Mouse (Mus musculus): ENCODE results near the gene Plk3.

The Plk3 gene

GRCm38 (mm10) chr4:117138295-117139216 lies 4.8 kb upstream of the Plk3 start:
- no peak for DNase-seq (ENCODE audit: low read depth)

- no peak for DNase-seq (ENCODE audit: low read depth)
Measured at GRCm38 (mm10) chr4:117136034-117136433, 2.3 kb upstream of the Plk3 start.

- no peak for DNase-seq (ENCODE audit: low read depth)
Measured at GRCm38 (mm10) chr4:117134601-117134995, 835 bp upstream of the Plk3 start.

- no peak for DNase-seq (ENCODE audit: low read depth)
Measured at GRCm38 (mm10) chr4:117133366-117133796, 382 bp downstream of the Plk3 start.

GRCm38 (mm10) chr4:117132794-117133143 lies 994 bp downstream of the Plk3 start:
- no peak for DNase-seq (ENCODE audit: low read depth)

- DNase-seq (ENCODE audit: low read depth), result no peak
Measured at GRCm38 (mm10) chr4:117131890-117132793, 1.6 kb downstream of the Plk3 start.

GRCm38 (mm10) chr4:117131198-117131597 lies 2.6 kb downstream of the Plk3 start:
- no peak for DNase-seq (ENCODE audit: low read depth)

- DNase-seq (ENCODE audit: low read depth), result no peak
Measured at GRCm38 (mm10) chr4:117130790-117131189, 3.0 kb downstream of the Plk3 start.

GRCm38 (mm10) chr4:117127991-117128686 lies 5.6 kb downstream of the Plk3 start:
- DNase-seq (ENCODE audit: low read depth), result no peak

GRCm38 (mm10) chr4:117126675-117127290 lies 7.0 kb downstream of the Plk3 start, which contains the start of gene Tctex1d4:
Gene Tctex1d4, plus strand, starts transcription at chr4:117126794.
- DNase-seq (ENCODE audit: low read depth), result no peak

- DNase-seq (ENCODE audit: low read depth), result no peak
Measured at GRCm38 (mm10) chr4:117125910-117126674, 7.7 kb downstream of the Plk3 start.

- no peak for DNase-seq (ENCODE audit: low read depth)
Measured at GRCm38 (mm10) chr4:117125348-117125909, 8.3 kb downstream of the Plk3 start, which contains the start of gene Btbd19. Gene Btbd19, minus strand, starts transcription at chr4:117125725.

- DNase-seq (ENCODE audit: low read depth), result peak; percentile 43
Measured at GRCm38 (mm10) chr4:117124518-117125347, 9.0 kb downstream of the Plk3 start.

GRCm38 (mm10) chr4:117124218-117124517 lies 9.6 kb downstream of the Plk3 start:
- no peak for DNase-seq (ENCODE audit: low read depth)

- DNase-seq (ENCODE audit: low read depth), result no peak
Measured at GRCm38 (mm10) chr4:117123546-117124217, 10.1 kb downstream of the Plk3 start.

GRCm38 (mm10) chr4:117122209-117122608 lies 11.6 kb downstream of the Plk3 start:
- no peak for DNase-seq (ENCODE audit: low read depth)

GRCm38 (mm10) chr4:117120445-117121414 lies 13.0 kb downstream of the Plk3 start:
- peak; percentile 91 for DNase-seq (ENCODE audit: low read depth)

GRCm38 (mm10) chr4:117120052-117120444 lies 13.7 kb downstream of the Plk3 start:
- DNase-seq (ENCODE audit: low read depth), result no peak
